Mouse (Mus musculus): ENCODE data around the gene Csad. TPM values are rescaled to one million over a fixed set of nuclear protein-coding genes. Genes with fewer than 3 reads are reported as not detected.

Csad gene
- 10 to 100 TPM; 11.0 to 21.9 TPM for polyA plus RNA-seq (2017; shearing (Covaris generic))

GRCm38 (mm10) chr15:102204674-102205505 lies at the start of gene Csad:
TSS of gene Csad (minus strand) at chr15:102204724.

GRCm38 (mm10) chr15:102231748-102232147 lies 27.2 kb upstream of the Csad start, which contains the start of gene Itgb7:
TSS of gene Itgb7 (minus strand) at chr15:102231944.

GRCm38 (mm10) chr15:102202971-102203834 lies 1.3 kb downstream of the Csad start, which contains the start of gene Zfp740:
TSS of gene Zfp740 (plus strand) at chr15:102203249.

GRCm38 (mm10) chr15:102150301-102151135 lies 54.0 kb downstream of the Csad start, which contains the start of gene Soat2:
TSS of gene Soat2 (plus strand) at chr15:102150526.

GRCm38 (mm10) chr15:102144274-102144711 lies 60.2 kb downstream of the Csad start, which contains the start of gene Igfbp6:
TSS of gene Igfbp6 (plus strand) at chr15:102144362.

GRCm38 (mm10) chr15:102136129-102136758 lies 68.3 kb downstream of the Csad start, which contains the start of gene Spryd3:
TSS of gene Spryd3 (minus strand) at chr15:102136234.

Other genes with a start within 250 kb of the Csad start
- gene Krt8, start 200.2 kb downstream of the Csad start, polyA plus RNA-seq (2017; shearing (Covaris generic)) = under 1 TPM in 1 of 2 experiments, not detected in 1; 0.10 TPM
- 1 to 10 TPM; 1.0 to 2.4 TPM for gene Krt18, start 176.5 kb downstream of the Csad start, polyA plus RNA-seq (2017; shearing (Covaris generic))
- 10 to 100 TPM; 81.7 to 85.7 TPM for gene Eif4b, start 131.0 kb downstream of the Csad start, polyA plus RNA-seq (2017; shearing (Covaris generic))
- gene Tns2, start 104.3 kb downstream of the Csad start, polyA plus RNA-seq (2017; shearing (Covaris generic)) = under 1 TPM; 0.23 to 0.81 TPM
- 10 to 100 TPM; 55.1 to 60.3 TPM for gene Spryd3, start 68.5 kb downstream of the Csad start, polyA plus RNA-seq (2017; shearing (Covaris generic))
- under 1 TPM in 1 of 2 experiments, not detected in 1; 0.33 TPM for gene Igfbp6, start 60.4 kb downstream of the Csad start, polyA plus RNA-seq (2017; shearing (Covaris generic))
- 1 to 10 TPM in 1 of 2 experiments, under 1 TPM in 1; 0.87 to 4.3 TPM for gene Soat2, start 54.2 kb downstream of the Csad start, polyA plus RNA-seq (2017; shearing (Covaris generic))
- gene Zfp740, start 1.5 kb downstream of the Csad start, polyA plus RNA-seq (2017; shearing (Covaris generic)) = 100 to 1,000 TPM in 1 of 2 experiments, 10 to 100 TPM in 1; 82.9 to 100 TPM
- 1,000 to 10,000 TPM in 1 of 2 experiments, 100 to 1,000 TPM in 1; 949 to 1,884 TPM for gene Itgb7, start 27.2 kb upstream of the Csad start, polyA plus RNA-seq (2017; shearing (Covaris generic))
- gene Rarg, start 52.8 kb upstream of the Csad start, polyA plus RNA-seq (2017; shearing (Covaris generic)) = 10 to 100 TPM; 28.5 to 42.8 TPM
- not detected for gene Gm9918, start 65.8 kb upstream of the Csad start, polyA plus RNA-seq (2017; shearing (Covaris generic))
- 100 to 1,000 TPM; 108 to 122 TPM for gene Mfsd5, start 74.7 kb upstream of the Csad start, polyA plus RNA-seq (2017; shearing (Covaris generic))
- 1 to 10 TPM; 2.4 to 3.3 TPM for gene Espl1, start 91.5 kb upstream of the Csad start, polyA plus RNA-seq (2017; shearing (Covaris generic))
- gene Pfdn5, start 121.4 kb upstream of the Csad start, polyA plus RNA-seq (2017; shearing (Covaris generic)) = 100 to 1,000 TPM; 468 to 570 TPM
- 10 to 100 TPM; 87.6 to 90.3 TPM for gene Myg1, start 127.0 kb upstream of the Csad start, polyA plus RNA-seq (2017; shearing (Covaris generic))
- gene Aaas, start 146.0 kb upstream of the Csad start, polyA plus RNA-seq (2017; shearing (Covaris generic)) = 10 to 100 TPM; 46.4 to 47.9 TPM
- not detected for gene Sp7, start 162.5 kb upstream of the Csad start, polyA plus RNA-seq (2017; shearing (Covaris generic))
- gene Sp1, start 201.4 kb upstream of the Csad start, polyA plus RNA-seq (2017; shearing (Covaris generic)) = 10 to 100 TPM; 10.7 to 15.1 TPM
- gene Amhr2, start 240.6 kb upstream of the Csad start, polyA plus RNA-seq (2017; shearing (Covaris generic)) = under 1 TPM in 1 of 2 experiments, not detected in 1; 0.49 TPM

Data from activated CD4-positive, CD25-positive, alpha-beta regulatory T cell (primary cell).